Mouse (Mus musculus): ENCODE results near the gene Sorbs1. TPM values are rescaled to one million over a fixed set of nuclear protein-coding genes. Genes with fewer than 3 reads are reported as not detected.

Sorbs1 gene
- total and polyA plus RNA-seq, 3 experiments, result 2.1 to 6.2 (median 3.6) TPM

DNA sequence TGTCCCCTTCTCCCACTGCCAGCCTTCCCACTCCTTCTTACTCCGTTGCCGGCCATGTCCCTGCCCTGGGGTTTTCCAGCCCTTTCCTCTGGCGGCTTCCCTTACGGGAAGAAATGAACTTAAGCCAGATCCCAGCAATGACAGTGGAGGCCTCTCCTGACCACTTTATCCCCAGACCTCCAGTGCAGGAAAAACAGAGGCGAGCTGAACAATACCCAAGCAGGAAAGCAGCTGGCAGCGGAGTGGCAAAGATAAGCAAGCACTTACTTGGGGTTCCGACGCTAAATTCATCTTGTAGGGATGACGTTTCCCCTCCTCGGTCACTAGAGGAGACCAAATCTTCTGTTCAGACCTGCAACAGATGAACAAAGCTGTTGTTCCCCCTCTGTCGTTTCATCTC lies 264.2 kb downstream of the Sorbs1 start:
- H3K9me3 ChIP-seq (replicated peaks; ENCODE audit: low read length), result no peaks in the 10 kb centered on the region
- dilution Hi-C loops (cut with MboI; ENCODE audit: extremely low pct_ligation_motif_present, extremely low pct_unique_long_range_greater_than_20kb, low sequenced_read_pairs), result no loop called here
- no peaks in the 10 kb centered on the region for H3K4me1 ChIP-seq (ENCODE audit: control insufficient read depth in 1 of 2, insufficient read depth in 2 of 2)
- DNase-seq (ENCODE audit: extremely low read depth), result no peak
- H3K9ac ChIP-seq (ENCODE audit: insufficient read depth, low read depth), result no peak overlapping the region
- no peaks in the 10 kb centered on the region for H3K79me2 ChIP-seq (replicated peaks; ENCODE audit: control insufficient read depth, extremely low read depth, insufficient read depth, poor library complexity, severe bottlenecking)
- H3K36me3 ChIP-seq (replicated peaks in 1 of 2; ENCODE audit: control insufficient read depth in 1 of 2, insufficient read depth in 1 of 2, low read length in 1 of 2), result peaks cover 0 to 30% of the 10 kb centered on the region in 2 experiments
- TF ChIP-seq POLR2A (IDR thresholded peaks at IDR 0.05; ENCODE audit: low read depth, low read length), result no peak
- no peak for TF ChIP-seq MAFK (IDR thresholded peaks at IDR 0.05; ENCODE audit: insufficient replicate concordance, low read length)
- no peak for TF ChIP-seq USF1 (IDR thresholded peaks at IDR 0.05; ENCODE audit: low read depth, low read length)
- H3K4me2 ChIP-seq (ENCODE audit: insufficient read depth, low read depth, poor library complexity, severe bottlenecking), result no peak overlapping the region
- H3K27me3 ChIP-seq (replicated peaks), result no peaks in the 10 kb centered on the region
- no peak overlapping the region for H3K27ac ChIP-seq (ENCODE audit: insufficient read depth, low read depth)
- no peak overlapping the region for H3K4me3 ChIP-seq (replicated peaks in 1 of 3; ENCODE audit: low read depth in 2 of 3, low read length in 2 of 3, poor library complexity in 1 of 3)
- in situ Hi-C loops (cut with MboI; ENCODE audit: low pct_ligation_motif_present, low pct_unique_long_range_greater_than_20kb, low sequenced_read_pairs), result loop anchor here (25.0 kb wide), 1 partner anchor 1262 kb away; no protein-coding TSS in a partner anchor

DNA sequence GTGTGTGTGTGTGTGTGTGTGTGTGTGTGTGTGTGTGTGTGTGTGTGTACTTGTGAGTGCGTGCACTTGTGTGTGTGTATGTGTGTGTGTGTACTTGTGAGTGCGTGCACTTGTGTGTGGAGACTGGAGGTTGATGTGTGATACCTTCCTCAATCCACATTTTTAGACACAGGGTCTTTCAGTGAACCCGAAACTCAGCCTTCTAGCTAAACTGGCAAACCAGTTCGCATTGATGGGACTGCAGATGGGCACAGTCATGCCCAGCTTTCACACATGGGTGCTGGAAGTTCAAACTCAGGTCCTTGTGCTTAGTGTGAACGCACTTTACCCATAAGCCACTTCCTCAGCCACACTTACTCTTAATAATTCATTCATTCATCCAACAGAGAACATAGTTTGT lies 265.1 kb downstream of the Sorbs1 start:
- Histone ChIP-seq H3K27me3 (replicated peaks) (no peaks in the 10 kb centered on the region), H3K4me1 (ENCODE audit: control insufficient read depth in 1 of 2, insufficient read depth in 2 of 2) (no peaks in the 10 kb centered on the region), H3K9me3 (replicated peaks; ENCODE audit: low read length) (no peaks in the 10 kb centered on the region), H3K4me3 (replicated peaks in 1 of 3; ENCODE audit: low read depth in 2 of 3, low read length in 2 of 3, poor library complexity in 1 of 3) (no peak overlapping the region), H3K4me2 (ENCODE audit: insufficient read depth, low read depth, poor library complexity, severe bottlenecking) (no peak overlapping the region), H3K27ac (ENCODE audit: insufficient read depth, low read depth) (no peak overlapping the region), H3K79me2 (replicated peaks; ENCODE audit: control insufficient read depth, extremely low read depth, insufficient read depth, poor library complexity, severe bottlenecking) (no peaks in the 10 kb centered on the region), H3K9ac (ENCODE audit: insufficient read depth, low read depth) (no peak overlapping the region), H3K36me3 (replicated peaks in 1 of 2; ENCODE audit: control insufficient read depth in 1 of 2, insufficient read depth in 1 of 2, low read length in 1 of 2) (peaks cover 0 to 35% of the 10 kb centered on the region in 2 experiments)
- DNase-seq (ENCODE audit: extremely low read depth), result no peak
- in situ Hi-C loops (cut with MboI; ENCODE audit: low pct_ligation_motif_present, low pct_unique_long_range_greater_than_20kb, low sequenced_read_pairs), result loop anchor here (25.0 kb wide), 1 partner anchor 1261 kb away; no protein-coding TSS in a partner anchor
- dilution Hi-C loops (cut with MboI; ENCODE audit: extremely low pct_ligation_motif_present, extremely low pct_unique_long_range_greater_than_20kb, low sequenced_read_pairs), result no loop called here
- no peak for TF ChIP-seq BHLHE40 (IDR thresholded peaks at IDR 0.05; ENCODE audit: low read depth, low read length)
- TF ChIP-seq ELF1 (IDR thresholded peaks at IDR 0.05; ENCODE audit: low read depth, low read length), result no peak
- TF ChIP-seq CTCF (conservative IDR thresholded peaks at IDR 0.05 in 1 of 2, IDR thresholded peaks at IDR 0.05 in 1 of 2; ENCODE audit: low read depth in 2 of 2, low read length in 2 of 2), result no peak
- TF ChIP-seq IRF4 (IDR thresholded peaks at IDR 0.05; ENCODE audit: low read depth, low read length), result no peak
- TF ChIP-seq USF1 (IDR thresholded peaks at IDR 0.05; ENCODE audit: low read depth, low read length), result no peak
- TF ChIP-seq UBTF (IDR thresholded peaks at IDR 0.05; ENCODE audit: low read depth, low read length), result no peak
- TF ChIP-seq MAX (IDR thresholded peaks at IDR 0.05; ENCODE audit: low read length), result no peak
- TF ChIP-seq RAD21 (IDR thresholded peaks at IDR 0.05; ENCODE audit: low read depth, low read length), result no peak
- TF ChIP-seq ZC3H11A (IDR thresholded peaks at IDR 0.05; ENCODE audit: low read depth, low read length), result no peak
- TF ChIP-seq SIN3A (IDR thresholded peaks at IDR 0.05; ENCODE audit: low read length), result no peak
- TF ChIP-seq POLR2AphosphoS2 (IDR thresholded peaks at IDR 0.05; ENCODE audit: low read depth, low read length), result no peak
- no peak for TF ChIP-seq TCF12 (IDR thresholded peaks at IDR 0.05; ENCODE audit: low read depth, low read length)
- no peak for TF ChIP-seq E2F4 (IDR thresholded peaks at IDR 0.05; ENCODE audit: insufficient replicate concordance, low read depth, low read length)
- no peak for TF ChIP-seq EP300 (IDR thresholded peaks at IDR 0.05; ENCODE audit: low read length)
- no peak for TF ChIP-seq PAX5 (IDR thresholded peaks at IDR 0.05; ENCODE audit: low read length)

All from CH12.LX (cell line).